Mouse (Mus musculus): ENCODE results near the gene Ppm1l. TPM values are rescaled to one million over a fixed set of nuclear protein-coding genes. Genes with fewer than 3 reads are reported as not detected.
"Not testable (repeated sequence)": the region's sequence is repeated elsewhere in the genome, so short reads cannot be mapped to it uniquely, and the experiment has no call there.

Gene Ppm1l
- polyA plus RNA-seq, 1 experiment from 2014 or later, result 23.6 TPM

DNA sequence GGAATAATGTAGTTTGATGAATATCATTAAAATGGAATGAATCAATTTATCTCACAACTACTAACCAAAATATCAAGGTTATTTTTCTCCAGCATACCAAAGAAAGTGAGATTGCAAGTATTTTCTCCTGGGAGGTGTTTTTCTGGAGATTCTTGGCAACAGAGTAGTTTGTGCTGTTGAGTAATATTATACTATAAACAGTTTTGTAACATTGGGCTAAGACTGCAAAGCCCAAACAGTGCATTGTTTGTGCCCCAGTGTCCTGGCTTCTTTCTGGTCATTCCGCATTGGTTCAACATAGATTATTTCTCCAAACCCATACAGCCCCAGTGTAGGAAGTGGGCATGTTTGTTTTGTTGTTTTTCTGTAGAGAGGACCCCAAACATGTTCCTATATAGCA, 227.1 kb downstream of the Ppm1l start:
- no peak overlapping the region for H3K9ac ChIP-seq
- ATAC-seq (ENCODE audit: low FRiP score), result no peak
- no peaks in the 10 kb centered on the region for H3K9me3 ChIP-seq
- H3K36me3 ChIP-seq (replicated peaks), result no peaks in the 10 kb centered on the region
- no peaks in the 10 kb centered on the region for H3K27me3 ChIP-seq
- H3K4me2 ChIP-seq, result no peak overlapping the region
- WGBS, result 97% methylated on average over 1 of the region's 1 CpGs
- H3K27ac ChIP-seq, result no peak overlapping the region
- no peak overlapping the region for H3K4me3 ChIP-seq (replicated peaks)
- peaks cover 24% of the 10 kb centered on the region for H3K4me1 ChIP-seq

DNA sequence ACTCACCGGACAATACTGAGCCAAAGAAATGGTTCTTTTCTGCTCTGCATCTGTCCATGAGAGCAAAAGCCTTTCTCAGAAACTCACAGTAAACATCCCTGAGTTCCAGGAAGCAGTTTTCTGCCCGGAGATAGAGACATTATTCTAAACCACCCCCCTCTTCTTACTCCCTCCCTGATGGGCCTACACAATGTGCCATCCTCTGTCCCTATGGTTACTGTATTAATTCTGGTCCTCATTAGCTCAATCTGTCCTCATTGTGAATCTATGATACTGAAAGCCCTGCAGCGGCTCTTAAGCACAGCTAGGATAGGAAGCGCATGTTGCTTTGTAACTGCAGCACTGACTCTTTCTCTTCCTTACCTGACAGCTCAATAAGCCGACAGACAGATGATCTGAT, 228.4 kb downstream of the Ppm1l start:
- Histone ChIP-seq H3K27me3 (no peaks in the 10 kb centered on the region), H3K9ac (no peak overlapping the region), H3K4me1 (peaks cover 14% of the 10 kb centered on the region), H3K36me3 (replicated peaks) (peaks cover 4% of the 10 kb centered on the region; the same call in 1 of the 2 replicates), H3K4me2 (no peak overlapping the region), H3K27ac (no peak overlapping the region), H3K9me3 (no peaks in the 10 kb centered on the region), H3K4me3 (replicated peaks) (no peak overlapping the region)
- WGBS, result 65% methylated on average over 5 of the region's 5 CpGs
- no peak for ATAC-seq (ENCODE audit: low FRiP score)

GRCm38 (mm10) chr3:69548704-69549455, 232.2 kb downstream of the Ppm1l start:
- Histone ChIP-seq H3K4me2 (no peak overlapping the region), H3K27ac (no peak overlapping the region), H3K27me3 (no peaks in the 10 kb centered on the region), H3K4me1 (peaks cover 6% of the 10 kb centered on the region), H3K36me3 (replicated peaks) (peaks cover 7% of the 10 kb centered on the region; the same call in 1 of the 2 replicates), H3K9ac (no peak overlapping the region), H3K4me3 (replicated peaks) (no peak overlapping the region), H3K9me3 (no peaks in the 10 kb centered on the region)
- no peak for ATAC-seq (ENCODE audit: low FRiP score)
- WGBS, result 90% methylated on average over 22 of the region's 22 CpGs

- 75% methylated on average over 4 of the region's 4 CpGs for WGBS
- no peak overlapping the region for H3K4me3 ChIP-seq (replicated peaks)
- H3K9me3 ChIP-seq, result no peaks in the 10 kb centered on the region
- no peak overlapping the region for H3K4me2 ChIP-seq
- H3K4me1 ChIP-seq, result peaks cover 6% of the 10 kb centered on the region
- H3K27me3 ChIP-seq, result no peaks in the 10 kb centered on the region
- no peak overlapping the region for H3K9ac ChIP-seq
- H3K36me3 ChIP-seq (replicated peaks), result peaks cover 7% of the 10 kb centered on the region; the same call in 1 of the 2 replicates
- no peak for ATAC-seq (ENCODE audit: low FRiP score)
- H3K27ac ChIP-seq, result no peak overlapping the region
Observed at GRCm38 (mm10) chr3:69549602-69550001, 232.9 kb downstream of the Ppm1l start.

- Histone ChIP-seq H3K27ac (no peak overlapping the region), H3K4me2 (no peak overlapping the region), H3K27me3 (no peaks in the 10 kb centered on the region), H3K4me3 (replicated peaks) (no peak overlapping the region), H3K9me3 (no peaks in the 10 kb centered on the region), H3K9ac (no peak overlapping the region), H3K36me3 (replicated peaks) (0 out of 2 replicates have a peak, but pooled peaks cover 3% of the 10 kb centered on the region), H3K4me1 (peaks cover 5% of the 10 kb centered on the region; the same call in 1 of the 2 replicates)
- ATAC-seq (ENCODE audit: low FRiP score), result no peak
- 91% methylated on average over 6 of the region's 6 CpGs for WGBS
Observed at GRCm38 (mm10) chr3:69555511-69555910, 238.8 kb downstream of the Ppm1l start.

- peaks cover 5% of the 10 kb centered on the region; the same call in 1 of the 2 replicates for H3K4me1 ChIP-seq
- H3K4me3 ChIP-seq (replicated peaks), result no peak overlapping the region
- H3K27ac ChIP-seq, result no peak overlapping the region
- WGBS, result 82% methylated on average over 12 of the region's 12 CpGs
- no peaks in the 10 kb centered on the region for H3K9me3 ChIP-seq
- H3K4me2 ChIP-seq, result no peak overlapping the region
- H3K36me3 ChIP-seq (replicated peaks), result 0 out of 2 replicates have a peak, but pooled peaks cover 3% of the 10 kb centered on the region
- no peaks in the 10 kb centered on the region for H3K27me3 ChIP-seq
- H3K9ac ChIP-seq, result no peak overlapping the region
- no peak for ATAC-seq (ENCODE audit: low FRiP score)
Observed at GRCm38 (mm10) chr3:69556092-69556778, 239.6 kb downstream of the Ppm1l start.

- no peak for ATAC-seq (ENCODE audit: low FRiP score)
- Histone ChIP-seq H3K27me3 (no peaks in the 10 kb centered on the region), H3K36me3 (replicated peaks) (no peaks in the 10 kb centered on the region), H3K4me1 (peaks cover 7% of the 10 kb centered on the region), H3K27ac (no peak overlapping the region), H3K9ac (no peak overlapping the region), H3K4me2 (no peak overlapping the region), H3K9me3 (no peaks in the 10 kb centered on the region), H3K4me3 (replicated peaks) (no peak overlapping the region)
- WGBS, result 93% methylated on average over 6 of the region's 6 CpGs
Observed at GRCm38 (mm10) chr3:69559316-69559974, 242.8 kb downstream of the Ppm1l start.

- ATAC-seq (ENCODE audit: low FRiP score), result no peak
- Histone ChIP-seq H3K9me3 (no peaks in the 10 kb centered on the region), H3K36me3 (replicated peaks) (no peaks in the 10 kb centered on the region), H3K9ac (no peak overlapping the region), H3K4me3 (replicated peaks) (no peak overlapping the region), H3K4me1 (peaks cover 7% of the 10 kb centered on the region), H3K27me3 (no peaks in the 10 kb centered on the region), H3K4me2 (no peak overlapping the region), H3K27ac (no peak overlapping the region)
- WGBS, result 91% methylated on average over 7 of the region's 7 CpGs
Observed at GRCm38 (mm10) chr3:69559975-69560330, 243.3 kb downstream of the Ppm1l start.

GRCm38 (mm10) chr3:69561686-69562085, 245.0 kb downstream of the Ppm1l start:
- Histone ChIP-seq H3K4me2 (no peak overlapping the region), H3K9me3 (no peaks in the 10 kb centered on the region), H3K4me1 (peaks cover 7% of the 10 kb centered on the region), H3K27me3 (no peaks in the 10 kb centered on the region), H3K36me3 (replicated peaks) (no peaks in the 10 kb centered on the region), H3K27ac (no peak overlapping the region), H3K4me3 (replicated peaks) (no peak overlapping the region), H3K9ac (no peak overlapping the region)
- 84% methylated on average over 5 of the region's 5 CpGs for WGBS
- no peak for ATAC-seq (ENCODE audit: low FRiP score)

GRCm38 (mm10) chr3:69563406-69563805, 246.7 kb downstream of the Ppm1l start:
- Histone ChIP-seq H3K4me1 (peaks cover 4% of the 10 kb centered on the region), H3K4me2 (no peak overlapping the region), H3K36me3 (replicated peaks) (no peaks in the 10 kb centered on the region), H3K9me3 (no peaks in the 10 kb centered on the region), H3K27me3 (no peaks in the 10 kb centered on the region), H3K4me3 (replicated peaks) (no peak overlapping the region), H3K9ac (no peak overlapping the region), H3K27ac (no peak overlapping the region)
- ATAC-seq (ENCODE audit: low FRiP score), result no peak
- WGBS, result 92% methylated on average over 5 of the region's 6 CpGs

DNA sequence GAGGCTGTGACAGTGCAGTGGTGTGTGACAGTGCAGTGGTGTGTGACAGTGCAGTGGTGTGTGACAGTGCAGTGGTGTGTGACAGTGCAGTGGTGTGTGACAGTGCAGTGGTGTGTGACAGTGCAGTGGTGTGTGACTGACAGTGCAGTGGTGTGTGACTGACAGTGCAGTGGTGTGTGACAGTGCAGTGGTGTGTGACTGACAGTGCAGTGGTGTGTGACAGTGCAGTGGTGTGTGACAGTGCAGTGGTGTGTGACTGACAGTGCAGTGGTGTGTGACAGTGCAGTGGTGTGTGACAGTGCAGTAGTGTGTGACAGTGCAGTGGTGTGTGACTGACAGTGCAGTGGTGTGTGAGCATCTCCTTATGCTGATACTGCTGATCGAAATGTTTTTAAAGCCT, 248.9 kb downstream of the Ppm1l start:
- not testable (repeated sequence) for H3K27me3 ChIP-seq; ATAC-seq (ENCODE audit: low FRiP score); H3K9ac ChIP-seq; H3K9me3 ChIP-seq; H3K36me3 ChIP-seq (replicated peaks); H3K4me2 ChIP-seq; H3K27ac ChIP-seq; H3K4me1 ChIP-seq; H3K4me3 ChIP-seq (replicated peaks)
- WGBS, result 86% methylated on average over 1 of the region's 1 CpGs

DNA sequence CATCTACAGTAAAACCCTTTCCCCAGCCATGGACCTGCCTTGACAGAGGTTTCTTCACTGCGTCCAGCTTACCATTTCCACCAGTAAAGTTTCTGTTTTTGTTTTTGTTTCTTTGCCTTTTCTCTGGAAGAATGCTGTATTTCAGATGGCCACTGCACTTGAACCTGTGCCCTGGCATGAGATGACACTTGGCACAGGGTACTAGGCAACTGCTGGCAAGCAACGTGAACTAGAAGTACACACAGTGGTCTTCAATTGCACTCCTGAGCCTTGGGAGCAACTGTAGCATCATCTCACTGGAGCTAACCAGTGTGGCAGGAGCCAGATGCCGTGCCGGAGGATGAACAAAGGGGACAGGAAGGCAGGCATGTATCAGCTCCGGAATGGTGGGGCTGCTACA, 255.9 kb downstream of the Ppm1l start:
- no peak overlapping the region for H3K4me2 ChIP-seq
- H3K9ac ChIP-seq, result no peak overlapping the region
- no peaks in the 10 kb centered on the region for H3K9me3 ChIP-seq
- ATAC-seq (ENCODE audit: low FRiP score), result no peak
- H3K27ac ChIP-seq, result no peak overlapping the region
- H3K4me1 ChIP-seq, result no peaks in the 10 kb centered on the region
- no peak overlapping the region for H3K4me3 ChIP-seq (replicated peaks)
- H3K36me3 ChIP-seq (replicated peaks), result peaks cover 22% of the 10 kb centered on the region
- H3K27me3 ChIP-seq, result no peaks in the 10 kb centered on the region
- WGBS, result 86% methylated on average over 5 of the region's 5 CpGs
